In genomic region chr2:33584937-33585910, GRCm38 (mm10) we compare ENCODE assay signal across 12 mouse cellular contexts. TPM values are rescaled to one million over a fixed set of nuclear protein-coding genes. Genes with fewer than 3 reads are reported as not detected.
DNase-seq lines count a peak whose midpoint lies in the region; ATAC-seq lines count a peak whose summit lies in the region.
"Had no signal": no experiment of that assay in that cellular context is flagged by ENCODE, and none has a peak within 500 bp of the region (broad histone marks: within the 10 kb centered on the region; RNA-seq: fewer than 3 reads in every experiment).

No protein-coding gene starts in this region.

- peak; percentile 2; the same call in 1 of the 2 replicates for ATAC-seq in intestine, embryonic 14.5 days (replicated peaks; ENCODE audit: low FRiP score, low TSS enrichment, low read depth)
- ATAC-seq in intestine, embryonic 15.5 days, result no peak
- ATAC-seq in hindbrain, embryonic 13.5 days (ENCODE audit: low FRiP score), result no peak
- ATAC-seq in midbrain, embryonic 16.5 days, result 0 out of 2 replicates have a peak, but pooled peaks have one; percentile 10

- H3K27me3 ChIP-seq in intestine, embryonic 14.5 days (replicated peaks; ENCODE audit: control insufficient read depth, insufficient read depth, low read length), result peaks cover 44% of the 10 kb centered on the region
- H3K27me3 ChIP-seq in intestine, embryonic 15.5 days (replicated peaks), result peaks cover 40% of the 10 kb centered on the region
- H3K27me3 ChIP-seq in embryonic facial prominence, embryonic 10.5 days (replicated peaks; ENCODE audit: low read depth, poor library complexity, severe bottlenecking), result peaks cover 96% of the 10 kb centered on the region
- H3K27me3 ChIP-seq in hindbrain, embryonic 13.5 days, result peaks cover 85% of the 10 kb centered on the region
- peaks cover 24% of the 10 kb centered on the region for H3K27me3 ChIP-seq in midbrain, embryonic 16.5 days (ENCODE audit: control insufficient read depth, insufficient read depth, low read depth, low read length)

- 29% methylated on average over 29 of the region's 29 CpGs for WGBS in intestine, embryonic 14.5 days
- WGBS in intestine, embryonic 15.5 days, result 34% methylated on average over 29 of the region's 29 CpGs
- 19% methylated on average over 29 of the region's 29 CpGs for WGBS in embryonic facial prominence, embryonic 10.5 days
- WGBS in hindbrain, embryonic 13.5 days, result 20% methylated on average over 29 of the region's 29 CpGs
- 14% methylated on average over 29 of the region's 29 CpGs for WGBS in midbrain, embryonic 16.5 days

- H3K36me3 ChIP-seq in intestine, embryonic 14.5 days (ENCODE audit: control insufficient read depth, insufficient read depth, low read length), result no peaks in the 10 kb centered on the region
- no peaks in the 10 kb centered on the region for H3K36me3 ChIP-seq in intestine, embryonic 15.5 days
- H3K36me3 ChIP-seq in embryonic facial prominence, embryonic 10.5 days (replicated peaks), result no peaks in the 10 kb centered on the region
- no peaks in the 10 kb centered on the region for H3K36me3 ChIP-seq in hindbrain, embryonic 13.5 days
- H3K36me3 ChIP-seq in midbrain, embryonic 16.5 days (ENCODE audit: control insufficient read depth, insufficient read depth, low read length), result no peaks in the 10 kb centered on the region
- H3K36me3 ChIP-seq: heart, embryonic 12.5 days; stomach, embryonic 15.5 days had no signal

- no peak for DNase-seq in intestine, embryonic 14.5 days (ENCODE audit: low spot score)
- DNase-seq in embryonic facial prominence, embryonic 10.5 days (ENCODE audit: low spot score), result peak; percentile 67
- DNase-seq in right cerebral cortex, adult 18-20 months, result no peak
- DNase-seq in cerebellum, adult 9-10 months, result no peak
- DNase-seq in heart, adult 18-20 months, result no peak
- DNase-seq: lung, adult 2 months had no signal

- no peaks in the 10 kb centered on the region for H3K9me3 ChIP-seq in intestine, embryonic 14.5 days (ENCODE audit: control insufficient read depth, low read length)
- no peaks in the 10 kb centered on the region for H3K9me3 ChIP-seq in intestine, embryonic 15.5 days
- no peaks in the 10 kb centered on the region for H3K9me3 ChIP-seq in embryonic facial prominence, embryonic 10.5 days
- H3K9me3 ChIP-seq in hindbrain, embryonic 13.5 days, result no peaks in the 10 kb centered on the region
- H3K9me3 ChIP-seq in midbrain, embryonic 16.5 days (replicated peaks; ENCODE audit: control insufficient read depth, low read length, poor library complexity, severe bottlenecking), result no peaks in the 10 kb centered on the region
- H3K9me3 ChIP-seq: heart, embryonic 12.5 days; stomach, embryonic 15.5 days had no signal

- H3K9ac ChIP-seq in intestine, embryonic 14.5 days (ENCODE audit: low read length), result 0 out of 2 replicates have a peak overlapping the region, but pooled peaks have one; percentile 7
- no peak overlapping the region; the same call in 1 of the 2 replicates for H3K9ac ChIP-seq in intestine, embryonic 15.5 days
- H3K9ac ChIP-seq in hindbrain, embryonic 13.5 days, result peak overlapping the region; percentile 62
- peak overlapping the region; percentile 36; the same call in 1 of the 2 replicates for H3K9ac ChIP-seq in midbrain, embryonic 16.5 days (ENCODE audit: low read depth, low read length)
- H3K9ac ChIP-seq: heart, embryonic 12.5 days; stomach, embryonic 15.5 days had no signal

- no peak overlapping the region for H3K4me3 ChIP-seq in intestine, embryonic 14.5 days (ENCODE audit: low read depth, low read length)
- no peak overlapping the region for H3K4me3 ChIP-seq in intestine, embryonic 15.5 days (replicated peaks)
- H3K4me3 ChIP-seq in embryonic facial prominence, embryonic 10.5 days, result peak overlapping the region; percentile 27
- H3K4me3 ChIP-seq in hindbrain, embryonic 13.5 days, result no peak overlapping the region
- H3K4me3 ChIP-seq in midbrain, embryonic 16.5 days (ENCODE audit: low read depth, low read length), result no peak overlapping the region
- H3K4me3 ChIP-seq: heart, embryonic 12.5 days; stomach, embryonic 15.5 days had no signal

- peaks cover 30% of the 10 kb centered on the region for H3K4me1 ChIP-seq in intestine, embryonic 14.5 days (replicated peaks; ENCODE audit: control insufficient read depth, insufficient read depth, low read length)
- H3K4me1 ChIP-seq in intestine, embryonic 15.5 days (replicated peaks), result peaks cover 18% of the 10 kb centered on the region
- H3K4me1 ChIP-seq in embryonic facial prominence, embryonic 10.5 days, result peaks cover 72% of the 10 kb centered on the region
- peaks cover 66% of the 10 kb centered on the region for H3K4me1 ChIP-seq in hindbrain, embryonic 13.5 days (replicated peaks)
- peaks cover 30% of the 10 kb centered on the region for H3K4me1 ChIP-seq in midbrain, embryonic 16.5 days (ENCODE audit: control insufficient read depth, insufficient read depth, low read length)

- H3K27ac ChIP-seq in intestine, embryonic 14.5 days (ENCODE audit: low read depth), result no peak overlapping the region
- no peak overlapping the region for H3K27ac ChIP-seq in intestine, embryonic 15.5 days
- peak overlapping the region; percentile 84 for H3K27ac ChIP-seq in embryonic facial prominence, embryonic 10.5 days (replicated peaks)
- peak overlapping the region; percentile 89 for H3K27ac ChIP-seq in hindbrain, embryonic 13.5 days
- no peak overlapping the region for H3K27ac ChIP-seq in midbrain, embryonic 16.5 days (ENCODE audit: low read length)
- H3K27ac ChIP-seq: stomach, embryonic 15.5 days had no signal

- H3K4me2 ChIP-seq in intestine, embryonic 14.5 days (ENCODE audit: low read length), result no peak overlapping the region
- H3K4me2 ChIP-seq in intestine, embryonic 15.5 days (replicated peaks), result no peak overlapping the region
- peak overlapping the region; percentile 22 for H3K4me2 ChIP-seq in hindbrain, embryonic 13.5 days
- H3K4me2 ChIP-seq in midbrain, embryonic 16.5 days (ENCODE audit: low read length), result no peak overlapping the region
- H3K4me2 ChIP-seq: heart, embryonic 12.5 days; stomach, embryonic 15.5 days had no signal

RNA-seq across cellular contexts. Expression of gene Lmx1b, which starts 55.1 kb away (rescaled TPM):
- 0.07 TPM in 1 of 2 replicates, not detected in the other for polyA plus RNA-seq in intestine, embryonic 14.5 days (2014; fragmentation: Nextera tagmentation; extraction: Ambion mirVana)
- 0.05 TPM in 1 of 2 replicates, not detected in the other for polyA plus RNA-seq in intestine, embryonic 15.5 days (2015; fragmentation: Nextera tagmentation; extraction: Ambion mirVana)
- 0.85 and 0.99 TPM in 2 replicates for polyA plus RNA-seq in embryonic facial prominence, embryonic 10.5 days (2016; fragmentation: Nextera tagmentation; extraction: Ambion mirVana)
- 6.3 and 6.7 TPM in 2 replicates for polyA plus RNA-seq in hindbrain, embryonic 13.5 days (2015; fragmentation: Nextera tagmentation; extraction: Ambion mirVana)
- 0.95 and 0.98 TPM in 2 replicates for polyA plus RNA-seq in midbrain, embryonic 16.5 days (2015; fragmentation: Nextera tagmentation; extraction: Ambion mirVana)
- under 1 TPM in 1 of 2 experiments, not detected in 1; 0.05 TPM for total RNA-seq in heart, adult 18-20 months (2021)
- polyA plus RNA-seq: C2C12 had no signal

Comparison
In these comparisons a context has a peak if more than half of its experiments do, and no peak if none do; other contexts are left out.
1. ATAC-seq: peak in intestine, embryonic 14.5 days (single experiment) and midbrain, embryonic 16.5 days (single experiment); none in intestine, embryonic 15.5 days (single experiment) and hindbrain, embryonic 13.5 days (single experiment).
2. H3K27ac ChIP-seq: peak in embryonic facial prominence, embryonic 10.5 days (single experiment) and hindbrain, embryonic 13.5 days (single experiment); none in intestine, embryonic 14.5 days (single experiment), intestine, embryonic 15.5 days (single experiment) and midbrain, embryonic 16.5 days (single experiment).